Mouse (Mus musculus) mouse trophoblast stem cell (cell line): ENCODE data around the gene Col4a3.

Experiments
- in situ Hi-C, 2 experiments: fragments of 300-500 bp; cut with MseI, MboI; formaldehyde crosslinking; loops; 2 replicates in 1 of 2; 3 replicates in 1 of 2; pipeline ENCODE4 v1.15.1; 2025

Col4a3 gene

GRCm38 (mm10) chr1:82663522-82663921 lies 76.8 kb downstream of the Col4a3 start:
- in situ Hi-C loops = no loop called here

DNA sequence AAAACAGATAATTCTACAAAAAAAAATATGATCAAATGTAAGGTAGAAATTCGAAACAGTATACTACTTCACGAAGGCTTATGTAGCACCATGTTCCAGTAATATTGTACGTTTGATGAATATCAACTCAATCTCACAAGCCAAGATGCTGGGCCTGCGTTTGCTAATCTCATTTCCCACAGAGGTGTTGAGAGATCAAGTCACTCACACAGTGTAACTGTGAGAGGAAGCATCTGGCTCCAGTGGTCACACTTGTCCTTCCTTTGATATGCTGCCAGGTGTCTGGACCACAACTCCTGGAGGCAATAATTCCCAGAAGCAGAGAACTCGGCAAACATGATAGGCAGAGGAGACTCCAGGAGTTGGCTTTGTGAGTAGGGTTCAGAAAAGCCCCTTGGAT lies 99.6 kb downstream of the Col4a3 start:
- in situ Hi-C loops = no loop called here

DNA sequence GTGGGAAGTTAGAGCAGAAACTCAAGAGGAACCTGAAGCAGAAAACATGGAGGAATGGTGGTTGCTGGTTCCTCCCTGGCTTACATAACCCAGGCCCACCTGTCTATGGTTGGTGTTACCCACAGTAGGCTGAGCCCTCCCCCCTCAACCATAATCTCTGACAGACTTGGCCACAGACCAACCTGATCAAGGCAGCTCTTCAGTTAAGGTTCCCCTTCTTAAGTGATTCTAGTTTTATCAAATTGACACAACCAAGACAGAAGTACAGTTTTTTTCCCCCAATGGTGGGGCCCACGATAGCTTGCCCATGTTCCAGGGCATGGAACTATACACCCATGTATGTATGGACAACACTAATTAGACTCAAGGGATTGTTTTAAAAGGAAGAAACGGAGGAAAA lies 100.1 kb downstream of the Col4a3 start:
- in situ Hi-C loops = no loop called here

DNA sequence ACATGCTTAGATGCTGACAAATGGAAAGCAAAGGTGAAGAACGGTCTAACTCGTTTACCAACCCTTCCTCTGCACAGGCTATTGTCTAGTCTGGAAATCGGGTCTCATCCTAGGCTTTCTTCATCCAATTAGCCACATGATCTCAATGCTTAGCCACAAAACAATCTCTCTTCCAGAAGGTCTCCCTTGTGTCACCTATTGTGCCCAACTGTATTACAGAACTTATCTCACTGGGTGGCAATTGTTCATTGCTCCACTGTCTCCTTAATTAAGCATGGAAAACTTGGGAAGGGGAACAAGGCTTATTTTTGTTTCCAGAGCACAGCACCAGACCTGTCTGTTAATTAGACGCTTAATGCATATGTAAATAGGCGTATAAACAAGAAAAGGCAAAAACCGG lies 101.2 kb downstream of the Col4a3 start:
- in situ Hi-C loops = no loop called here

DNA sequence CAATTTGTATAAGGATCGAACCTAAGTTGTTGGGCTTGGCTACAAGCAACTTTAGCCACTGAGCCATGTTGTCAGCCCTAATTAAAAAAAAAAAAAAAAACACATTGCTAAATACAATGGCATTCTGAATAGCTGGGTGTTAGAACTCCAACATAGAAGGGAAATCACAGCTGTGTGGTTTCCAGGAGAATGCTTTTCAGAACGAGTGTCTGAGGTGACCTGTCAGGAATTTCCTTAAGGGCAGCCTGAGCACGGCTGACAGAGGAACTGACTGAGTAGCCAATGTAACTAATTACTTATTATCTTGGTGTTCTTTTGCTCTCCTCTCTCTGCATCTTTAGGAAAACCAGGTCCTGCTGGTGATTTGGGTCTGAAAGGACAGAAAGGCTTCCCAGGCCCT lies 109.2 kb downstream of the Col4a3 start:
- in situ Hi-C loops = no loop called here

DNA sequence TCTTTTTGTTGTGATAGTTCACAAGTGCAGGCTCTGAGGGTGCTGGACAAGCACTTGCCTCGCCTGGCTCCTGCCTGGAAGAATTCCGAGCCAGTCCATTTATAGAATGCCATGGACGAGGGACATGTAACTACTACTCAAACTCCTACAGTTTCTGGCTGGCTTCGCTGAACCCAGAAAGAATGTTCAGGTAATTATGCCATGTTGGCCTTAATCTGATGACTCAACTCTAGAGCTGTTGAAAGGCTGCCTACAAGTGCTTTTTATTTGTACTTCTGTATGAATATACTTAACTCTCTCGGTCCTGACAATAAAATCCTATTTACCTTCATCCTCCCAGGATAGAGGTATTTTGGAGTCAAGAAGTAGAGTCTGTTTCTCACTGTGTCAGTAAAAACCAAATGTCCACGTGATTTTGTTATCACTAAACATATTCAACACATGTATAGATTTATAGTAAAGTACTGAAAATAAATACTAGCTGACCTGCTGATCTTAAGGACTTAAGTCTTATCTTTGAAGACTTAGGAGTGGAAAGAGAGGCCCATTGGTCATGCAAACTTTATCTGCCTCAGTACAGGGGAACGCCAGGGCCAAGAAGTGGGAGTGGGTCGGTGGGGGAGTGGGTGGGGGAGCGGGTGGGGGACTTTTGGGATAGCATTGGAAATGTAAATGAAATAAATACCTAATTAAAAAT lies 131.2 kb downstream of the Col4a3 start:
- in situ Hi-C loops = no loop called here

DNA sequence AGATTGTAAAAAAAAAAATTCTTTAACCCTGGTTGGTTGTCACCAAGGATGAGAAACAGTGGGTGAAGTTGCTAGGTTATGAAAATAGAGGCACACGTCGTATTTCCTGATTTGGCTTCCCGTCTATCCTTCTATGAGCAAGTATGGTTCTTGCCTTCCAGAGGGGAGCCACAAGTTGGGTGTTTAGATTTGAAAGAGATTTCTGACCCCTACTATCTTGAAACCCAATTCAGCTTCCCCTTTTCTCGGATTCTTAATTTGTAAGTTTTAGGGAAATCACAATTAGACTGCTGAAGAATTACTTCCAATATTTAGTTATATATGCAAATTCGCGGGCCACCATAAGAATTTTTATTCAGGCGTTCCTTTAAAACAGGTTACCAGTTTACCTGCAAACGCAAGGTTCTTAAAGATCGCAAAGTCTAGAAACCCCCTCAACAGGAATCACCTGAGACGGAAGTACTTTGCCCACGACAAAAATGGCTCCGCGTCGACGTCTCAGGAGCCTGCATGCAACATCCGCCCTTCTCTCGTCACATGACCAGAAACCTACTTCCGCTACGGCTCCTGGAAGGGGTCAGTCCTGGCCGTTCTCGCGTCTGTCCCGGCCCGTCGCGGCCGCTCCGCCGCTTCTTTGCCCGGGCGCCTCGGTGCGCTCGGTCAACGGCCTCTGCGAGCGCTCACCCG lies 137.8 kb downstream of the Col4a3 start, which contains the start of gene Mff:
Gene Mff, plus strand, starts transcription at position 552 of the 687 bp plus-strand sequence.
- in situ Hi-C loops = no loop called here

DNA sequence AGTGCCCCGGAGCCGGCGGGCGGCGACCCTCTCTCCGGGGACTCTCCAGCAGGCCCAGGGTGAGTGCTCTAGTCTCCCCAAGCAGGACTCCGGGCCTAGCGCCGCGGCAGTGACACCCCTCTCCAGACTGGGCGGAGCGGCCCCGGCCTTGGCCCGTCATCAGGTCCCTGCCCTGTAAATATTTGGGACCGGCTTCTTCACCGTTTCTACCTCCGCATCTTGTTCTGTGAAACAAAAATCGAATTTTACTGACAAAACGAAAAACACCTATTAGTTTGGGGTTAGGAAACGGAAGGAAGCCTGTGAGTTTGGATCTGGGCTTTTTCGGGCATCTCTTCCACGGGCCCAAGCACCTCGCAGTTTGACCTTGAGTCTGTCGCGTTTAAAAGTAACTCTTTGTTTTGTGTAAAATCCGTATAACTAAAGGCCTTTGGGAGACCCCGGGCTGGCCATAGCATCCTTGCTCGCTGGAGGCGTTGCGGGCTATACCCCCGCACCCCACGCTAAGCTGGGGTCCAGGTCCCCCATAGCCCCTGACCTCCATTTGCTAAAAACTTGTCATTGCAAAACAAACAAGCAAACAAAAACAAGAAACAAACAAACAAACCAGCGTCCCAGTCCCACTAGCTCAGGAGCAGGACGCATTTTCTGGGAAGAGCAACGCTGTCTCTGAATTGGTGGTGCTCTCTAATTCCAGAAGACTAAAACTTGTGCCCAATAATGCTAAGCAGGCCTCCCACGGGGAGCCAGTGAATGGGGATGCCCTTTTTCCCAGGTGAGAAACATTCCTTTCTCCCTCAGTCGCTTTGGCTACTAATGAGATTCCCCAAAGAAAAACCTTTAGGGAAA lies 138.5 kb downstream of the Col4a3 start:
- in situ Hi-C loops = no loop called here

GRCm38 (mm10) chr1:82725875-82726185 lies 139.1 kb downstream of the Col4a3 start:
- in situ Hi-C loops = no loop called here

- in situ Hi-C loops = no loop called here
Observed at GRCm38 (mm10) chr1:82726482-82726881, 139.8 kb downstream of the Col4a3 start.

DNA sequence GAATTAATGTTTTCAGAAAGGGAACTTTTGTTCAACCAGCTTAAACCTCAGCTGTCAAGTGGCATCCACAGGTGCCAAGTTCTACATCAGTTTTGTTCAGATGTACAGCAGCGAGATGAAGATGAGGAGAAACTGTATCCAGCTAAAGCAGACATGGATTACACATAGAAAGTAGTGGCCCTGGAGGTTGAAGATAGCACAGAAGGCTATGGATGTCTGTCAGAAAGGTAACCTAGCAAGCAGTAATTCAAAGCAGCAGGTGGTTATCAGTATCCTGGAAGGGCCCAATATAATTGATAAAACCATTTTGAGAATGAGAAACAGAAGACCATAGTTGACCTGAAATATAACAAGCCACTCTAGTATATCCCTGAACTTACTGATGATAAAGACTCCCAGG lies 146.6 kb downstream of the Col4a3 start:
- in situ Hi-C loops = no loop called here

DNA sequence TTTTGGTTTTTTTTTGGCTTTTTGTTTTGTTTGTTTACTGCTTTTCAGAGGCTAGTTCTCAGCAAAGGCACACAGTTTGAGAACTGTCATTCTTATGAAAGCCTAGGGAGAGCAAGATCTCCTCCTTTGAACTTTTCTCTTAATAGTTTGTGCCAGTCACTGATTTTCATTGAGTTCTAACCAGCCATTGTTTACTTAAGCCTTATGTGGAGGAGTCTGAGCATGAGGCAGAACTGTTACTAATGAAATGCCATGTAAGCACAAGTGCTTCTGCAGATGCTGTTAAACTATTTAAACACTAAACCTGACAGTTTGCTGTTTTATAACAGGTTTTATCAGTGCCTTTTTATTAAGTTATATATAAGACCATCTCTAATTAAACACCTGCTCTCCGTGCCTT lies 151.3 kb downstream of the Col4a3 start:
- in situ Hi-C loops = no loop called here

DNA sequence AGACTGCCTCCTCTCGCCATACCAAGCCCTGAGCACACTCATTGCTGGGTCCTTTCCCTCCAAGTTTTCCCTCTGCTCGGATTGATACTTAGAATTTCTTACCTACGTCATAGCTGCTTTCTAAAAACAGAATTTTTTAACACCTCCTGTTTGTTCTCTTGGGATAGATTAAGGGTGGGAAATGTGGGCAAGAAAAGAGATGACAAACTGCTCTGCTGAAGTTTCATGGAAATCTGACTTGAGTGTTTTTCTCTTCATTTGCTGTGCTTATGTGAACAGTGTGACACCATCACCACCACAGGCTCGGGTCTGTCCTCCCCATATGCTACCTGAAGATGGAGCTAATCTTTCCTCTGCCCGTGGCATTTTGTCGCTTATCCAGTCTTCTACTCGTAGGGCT lies 154.8 kb downstream of the Col4a3 start:
- in situ Hi-C loops = no loop called here

GRCm38 (mm10) chr1:82743962-82744361 lies 157.2 kb downstream of the Col4a3 start:
- in situ Hi-C loops = no loop called here

- in situ Hi-C loops = no loop called here
Observed at GRCm38 (mm10) chr1:82746408-82746807, 159.7 kb downstream of the Col4a3 start.

GRCm38 (mm10) chr1:82747714-82748452 lies 161.2 kb downstream of the Col4a3 start:
- in situ Hi-C loops = no loop called here

DNA sequence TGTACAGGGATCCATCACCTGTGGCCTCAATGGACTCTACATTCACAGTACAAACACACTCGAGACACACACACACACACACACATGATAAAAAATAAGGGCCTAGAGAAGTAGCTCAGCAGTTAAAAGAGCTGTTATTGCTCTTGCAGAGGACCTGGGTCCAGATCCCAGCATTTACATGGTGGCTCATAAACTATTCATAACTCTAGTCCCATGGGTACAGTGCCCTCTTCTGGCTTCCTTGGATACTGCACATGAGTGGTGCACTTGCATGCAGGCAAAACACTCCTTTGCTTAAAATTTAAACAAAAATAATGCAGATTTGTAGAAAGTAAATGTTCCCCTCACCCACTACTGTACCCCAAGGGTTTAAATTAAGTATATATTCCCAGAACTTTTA lies 172.8 kb downstream of the Col4a3 start:
- in situ Hi-C loops = no loop called here

DNA sequence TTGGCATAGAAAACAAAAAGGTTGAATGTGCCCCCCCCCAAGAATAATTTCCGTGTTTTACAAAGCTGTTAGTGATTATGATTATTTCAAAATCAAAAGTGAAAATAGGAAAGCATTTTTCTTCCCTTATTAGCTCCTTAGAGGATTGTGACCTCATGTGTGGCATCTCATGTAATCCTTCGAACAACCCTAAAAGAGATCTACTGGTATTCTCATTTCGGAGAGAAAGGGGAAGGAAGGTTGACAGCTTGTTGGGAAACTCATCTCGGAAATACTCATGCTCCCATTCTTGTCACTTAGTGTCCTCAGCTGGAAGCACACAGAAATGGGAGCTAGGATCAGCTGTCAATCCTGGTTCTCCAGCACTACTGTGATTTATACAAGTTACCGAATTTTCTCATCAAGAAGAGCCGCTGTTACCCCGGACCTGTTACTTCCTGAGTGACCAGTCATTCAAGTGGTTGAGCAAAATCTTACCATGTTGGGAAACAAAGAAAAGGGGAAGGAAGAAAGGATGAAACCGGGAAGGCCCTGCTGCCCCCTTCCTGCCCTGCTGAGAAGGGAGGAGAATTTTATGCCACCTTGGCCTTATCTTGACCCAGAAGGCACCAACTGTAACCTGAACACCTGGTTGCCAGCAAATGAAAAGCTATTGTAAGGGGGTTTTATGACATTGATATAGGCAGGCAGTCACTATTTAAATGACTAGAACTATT lies 174.9 kb downstream of the Col4a3 start:
- in situ Hi-C loops = no loop called here

DNA sequence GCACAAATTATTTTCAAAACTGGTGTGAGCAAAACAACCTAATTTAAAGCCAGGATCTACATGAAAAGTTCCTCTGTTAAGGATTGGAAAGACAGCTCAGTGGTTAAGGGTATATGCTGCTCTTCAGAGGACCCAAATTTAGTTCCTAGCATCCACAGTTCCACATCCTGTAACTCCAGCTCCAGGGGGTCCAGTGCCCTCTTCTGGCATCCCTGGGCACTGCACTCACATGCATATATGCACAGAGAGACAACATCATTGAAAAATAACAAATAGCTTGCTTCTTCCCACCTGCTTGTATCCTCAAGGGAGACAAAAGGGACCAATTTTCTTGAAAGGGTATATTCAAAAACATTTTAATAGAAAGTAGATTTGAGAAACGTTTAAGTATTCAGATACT lies 175.6 kb downstream of the Col4a3 start:
- in situ Hi-C loops = no loop called here

DNA sequence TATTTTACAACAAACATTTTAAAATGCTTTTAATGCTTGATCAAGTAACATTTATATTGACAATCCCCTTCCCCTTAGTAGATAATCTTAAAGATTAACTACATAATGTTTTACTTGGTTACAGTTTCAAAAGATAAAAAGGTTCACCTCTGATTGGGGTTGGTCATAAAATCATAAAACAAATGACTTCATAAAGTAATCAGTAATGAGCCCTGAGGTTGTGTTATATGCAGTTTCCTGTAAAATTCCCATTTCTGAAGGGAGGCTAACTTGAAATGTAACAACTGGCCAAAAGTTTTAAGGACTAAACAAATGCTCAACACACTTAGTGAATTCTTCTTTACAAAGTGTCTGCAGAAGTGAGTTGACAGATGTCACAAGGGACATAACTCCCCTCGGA lies 179.5 kb downstream of the Col4a3 start:
- in situ Hi-C loops = no loop called here

DNA sequence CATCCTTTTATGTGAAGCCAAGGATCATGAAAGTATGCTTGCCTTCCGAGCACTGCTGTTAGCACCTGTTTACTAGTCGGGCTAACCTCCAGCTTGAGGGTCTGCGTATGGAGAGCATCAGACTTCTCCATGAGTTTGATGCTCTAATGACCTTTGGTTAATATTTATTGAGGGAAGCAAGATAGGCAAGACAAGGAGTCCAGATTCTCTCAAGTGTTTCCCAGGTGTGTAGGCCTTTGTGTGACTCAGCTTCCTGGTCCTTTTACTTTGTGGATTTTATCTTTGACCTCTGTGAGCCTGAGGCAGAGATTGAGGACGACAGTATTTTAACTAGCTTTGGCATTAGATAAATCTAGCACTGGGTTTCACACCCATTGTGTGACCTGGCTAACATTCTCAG lies 179.9 kb downstream of the Col4a3 start:
- in situ Hi-C loops = no loop called here
